Mouse (Mus musculus) thymus, adult 2 months (tissue): Measurements from ENCODE around the gene Siglecg.

Source experiments
- CTCF ChIP-seq: fragments of 200-500 bp; IDR thresholded peaks from 2 replicates; pipeline ENCODE4 v1.5.1; 2012; ENCODE audit warnings: mild to moderate bottlenecking, control low read depth, low read length, moderate library complexity, borderline replicate concordance; ENCODE audit not compliant: control insufficient read depth, poor library complexity, insufficient read depth; ENCODE audit errors: extremely low read depth
- POLR2A ChIP-seq: fragments of 200-500 bp; IDR thresholded peaks from 2 replicates; pipeline ENCODE4 v1.6.1; 2012; ENCODE audit warnings: mild to moderate bottlenecking, low read length, control low read depth, moderate library complexity; ENCODE audit not compliant: control insufficient read depth, poor library complexity, insufficient read depth; ENCODE audit errors: extremely low read depth

GRCm38 (mm10) chr7:43443917-43444293 is 35.9 kb downstream of the Siglecg start, which contains the start of the genes Etfb and Gm45233:
- TF ChIP-seq CTCF (no peak), POLR2A (peak; percentile 45; the same call in 1 of the 2 replicates)
